Mouse (Mus musculus): ENCODE data around the gene Rapgef2. TPM values are rescaled to one million over a fixed set of nuclear protein-coding genes. Genes with fewer than 3 reads are reported as not detected.
A peak's percentile ranks its signal among the peaks of the same experiment; 100 is the strongest.

The Rapgef2 gene
- polyA plus RNA-seq, 1 experiment, result 6.0 TPM

- H3K27ac ChIP-seq (ENCODE audit: control insufficient read depth, insufficient read depth, low read depth, low read length, poor library complexity), result no peak overlapping the region
- WGBS, result 59% methylated on average over 1 of the region's 1 CpGs
- no peak overlapping the region for H3K4me3 ChIP-seq (replicated peaks; ENCODE audit: control insufficient read depth, low read depth, low read length)
- peaks cover 5% of the 10 kb centered on the region for H3K4me1 ChIP-seq (ENCODE audit: control insufficient read depth, insufficient read depth, low read length)
- TF ChIP-seq POLR2A (IDR thresholded peaks at IDR 0.05; ENCODE audit: borderline replicate concordance, control insufficient read depth, low read depth, low read length), result no peak
- TF ChIP-seq CTCF (IDR thresholded peaks at IDR 0.05; ENCODE audit: control insufficient read depth, insufficient read depth, low read length), result no peak
Observed at GRCm38 (mm10) chr3:79249955-79250354, 36.4 kb downstream of the Rapgef2 start.

GRCm38 (mm10) chr3:79248659-79249235 is 37.6 kb downstream of the Rapgef2 start:
- H3K4me1 ChIP-seq (ENCODE audit: control insufficient read depth, insufficient read depth, low read length), result peaks cover 2% of the 10 kb centered on the region

DNA sequence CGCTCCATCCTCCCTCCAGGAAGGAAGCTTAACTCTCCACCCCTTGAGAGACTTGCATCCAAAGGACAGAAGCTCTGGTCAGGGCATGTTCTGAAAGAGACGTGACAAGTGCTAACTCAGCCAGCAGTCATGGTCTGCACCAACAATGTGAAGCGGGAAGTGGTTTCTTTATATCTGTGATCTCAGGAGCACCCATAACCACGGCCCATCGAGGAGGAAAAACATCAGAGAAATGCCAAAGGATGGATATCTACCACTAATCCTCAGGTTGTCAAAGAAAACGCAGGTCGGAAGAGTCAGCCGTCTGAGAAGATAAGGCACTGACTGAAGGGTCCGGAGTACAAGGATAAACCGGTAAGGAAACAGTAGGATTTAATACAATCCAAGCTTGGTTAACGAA is 38.1 kb downstream of the Rapgef2 start:
- Histone ChIP-seq H3K27ac (ENCODE audit: control insufficient read depth, insufficient read depth, low read depth, low read length, poor library complexity) (no peak overlapping the region), H3K4me3 (replicated peaks; ENCODE audit: control insufficient read depth, low read depth, low read length) (no peak overlapping the region), H3K4me1 (ENCODE audit: control insufficient read depth, insufficient read depth, low read length) (no peaks in the 10 kb centered on the region; the same call in 1 of the 2 replicates)
- WGBS, result 24% methylated on average over 11 of the region's 11 CpGs
- TF ChIP-seq CTCF (IDR thresholded peaks at IDR 0.05; ENCODE audit: control insufficient read depth, insufficient read depth, low read length), result no peak
- TF ChIP-seq POLR2A (IDR thresholded peaks at IDR 0.05; ENCODE audit: borderline replicate concordance, control insufficient read depth, low read depth, low read length), result no peak

More at GRCm38 (mm10) chr3:79248659-79249235, 37.6 kb downstream of the Rapgef2 start:
- TF ChIP-seq CTCF (IDR thresholded peaks at IDR 0.05; ENCODE audit: control insufficient read depth, insufficient read depth, low read length), result no peak
- TF ChIP-seq POLR2A (IDR thresholded peaks at IDR 0.05; ENCODE audit: borderline replicate concordance, control insufficient read depth, low read depth, low read length), result no peak
- no peak overlapping the region for H3K4me3 ChIP-seq (replicated peaks; ENCODE audit: control insufficient read depth, low read depth, low read length)
- 54% methylated on average over 5 of the region's 5 CpGs for WGBS
- H3K27ac ChIP-seq (ENCODE audit: control insufficient read depth, insufficient read depth, low read depth, low read length, poor library complexity), result no peak overlapping the region

- Histone ChIP-seq H3K4me1 (ENCODE audit: control insufficient read depth, insufficient read depth, low read length) (no peaks in the 10 kb centered on the region; the same call in 1 of the 2 replicates), H3K4me3 (replicated peaks; ENCODE audit: control insufficient read depth, low read depth, low read length) (no peak overlapping the region), H3K27ac (ENCODE audit: control insufficient read depth, insufficient read depth, low read depth, low read length, poor library complexity) (no peak overlapping the region)
- WGBS, result 86% methylated on average over 9 of the region's 9 CpGs
- TF ChIP-seq POLR2A (IDR thresholded peaks at IDR 0.05; ENCODE audit: borderline replicate concordance, control insufficient read depth, low read depth, low read length), result no peak
- no peak for TF ChIP-seq CTCF (IDR thresholded peaks at IDR 0.05; ENCODE audit: control insufficient read depth, insufficient read depth, low read length)
Observed at GRCm38 (mm10) chr3:79244347-79244746, 42.0 kb downstream of the Rapgef2 start.

DNA sequence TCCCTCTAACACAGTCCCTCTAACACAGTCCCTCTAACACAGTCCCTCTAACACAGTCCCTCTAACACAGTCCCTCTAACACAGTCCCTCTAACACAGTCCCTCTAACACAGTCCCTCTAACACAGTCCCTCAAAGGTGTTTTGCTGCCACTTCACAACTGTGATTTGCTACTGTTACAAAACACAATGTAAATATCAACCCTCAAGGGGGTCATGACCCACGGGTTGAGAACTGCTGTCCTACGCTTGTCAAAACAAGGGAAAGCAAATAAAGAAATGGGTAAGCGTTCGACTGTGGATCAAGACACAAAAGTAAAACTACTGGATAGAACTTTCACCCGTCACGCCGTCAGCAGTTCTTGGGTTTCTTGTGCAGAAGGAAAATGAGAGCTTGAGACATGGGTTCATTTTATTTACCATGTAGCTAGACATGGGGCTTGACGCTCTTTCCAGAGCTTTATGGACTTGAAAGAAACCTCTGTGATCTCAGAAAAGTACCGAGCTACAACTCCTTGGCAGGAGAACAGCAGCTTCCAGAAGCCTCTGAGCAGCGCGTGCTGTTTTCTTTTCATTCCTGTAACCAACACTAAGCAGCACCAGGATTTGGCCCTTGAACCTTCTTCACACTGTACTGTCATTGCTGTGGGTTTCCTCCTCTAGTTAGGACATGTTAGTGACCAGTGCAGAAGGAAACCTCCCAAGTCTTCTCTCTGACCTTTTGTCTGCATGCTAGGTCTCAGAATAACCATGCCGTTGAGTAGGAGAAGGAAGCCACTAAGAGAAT is 43.2 kb downstream of the Rapgef2 start:
- no peak overlapping the region for H3K4me3 ChIP-seq (replicated peaks; ENCODE audit: control insufficient read depth, low read depth, low read length)
- no peak for TF ChIP-seq POLR2A (IDR thresholded peaks at IDR 0.05; ENCODE audit: borderline replicate concordance, control insufficient read depth, low read depth, low read length)
- TF ChIP-seq CTCF (IDR thresholded peaks at IDR 0.05; ENCODE audit: control insufficient read depth, insufficient read depth, low read length), result no peak
- no peaks in the 10 kb centered on the region; the same call in 1 of the 2 replicates for H3K4me1 ChIP-seq (ENCODE audit: control insufficient read depth, insufficient read depth, low read length)
- 80% methylated on average over 12 of the region's 12 CpGs for WGBS
- no peak overlapping the region for H3K27ac ChIP-seq (ENCODE audit: control insufficient read depth, insufficient read depth, low read depth, low read length, poor library complexity)

- 23% methylated on average over 8 of the region's 8 CpGs for WGBS
- TF ChIP-seq POLR2A (IDR thresholded peaks at IDR 0.05; ENCODE audit: borderline replicate concordance, control insufficient read depth, low read depth, low read length) (no peak), CTCF (IDR thresholded peaks at IDR 0.05; ENCODE audit: control insufficient read depth, insufficient read depth, low read length) (no peak)
- no peak overlapping the region for H3K27ac ChIP-seq (ENCODE audit: control insufficient read depth, insufficient read depth, low read depth, low read length, poor library complexity)
- no peak overlapping the region for H3K4me3 ChIP-seq (replicated peaks; ENCODE audit: control insufficient read depth, low read depth, low read length)
- peaks cover 2% of the 10 kb centered on the region; the same call in 1 of the 2 replicates for H3K4me1 ChIP-seq (ENCODE audit: control insufficient read depth, insufficient read depth, low read length)
Observed at GRCm38 (mm10) chr3:79242298-79242697, 44.0 kb downstream of the Rapgef2 start.

GRCm38 (mm10) chr3:79239066-79239462 is 47.3 kb downstream of the Rapgef2 start:
- TF ChIP-seq CTCF (IDR thresholded peaks at IDR 0.05; ENCODE audit: control insufficient read depth, insufficient read depth, low read length) (no peak), POLR2A (IDR thresholded peaks at IDR 0.05; ENCODE audit: borderline replicate concordance, control insufficient read depth, low read depth, low read length) (no peak)
- peak overlapping the region; percentile 74 for H3K27ac ChIP-seq (ENCODE audit: control insufficient read depth, insufficient read depth, low read depth, low read length, poor library complexity)
- H3K4me3 ChIP-seq (replicated peaks; ENCODE audit: control insufficient read depth, low read depth, low read length), result peak overlapping the region; percentile 49
- H3K4me1 ChIP-seq (ENCODE audit: control insufficient read depth, insufficient read depth, low read length), result peaks cover 3% of the 10 kb centered on the region; the same call in 1 of the 2 replicates
- 5% methylated on average over 6 of the region's 6 CpGs for WGBS

DNA sequence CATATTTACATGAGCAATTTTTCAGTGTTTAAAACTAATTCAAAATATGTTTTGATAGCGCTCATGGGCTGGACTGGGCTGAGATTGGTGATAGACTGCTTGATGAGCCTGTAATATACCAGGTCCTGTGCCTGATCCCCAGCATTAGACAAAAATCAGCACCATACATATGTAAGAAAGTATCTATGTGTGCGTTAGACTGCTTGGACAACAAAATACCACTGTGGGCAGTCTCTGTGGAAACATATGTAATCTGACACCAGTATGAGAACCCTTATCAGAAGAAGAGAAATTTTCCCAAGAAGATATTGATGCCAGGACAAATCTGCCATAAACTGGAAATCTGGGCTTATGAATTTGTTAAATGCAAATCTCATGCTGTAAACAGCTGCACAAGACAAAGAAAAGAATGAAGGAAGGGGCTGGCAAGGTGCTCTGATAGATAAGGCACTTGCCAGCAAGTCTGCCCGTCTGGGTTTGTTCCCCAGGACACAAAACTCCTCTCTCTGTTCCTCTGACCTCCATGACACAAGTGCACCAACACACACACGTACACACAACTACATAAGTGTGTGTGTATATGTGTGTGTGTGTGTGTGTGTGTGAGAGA is 47.8 kb downstream of the Rapgef2 start:
- Histone ChIP-seq H3K27ac (ENCODE audit: control insufficient read depth, insufficient read depth, low read depth, low read length, poor library complexity) (peak overlapping the region; percentile 74), H3K4me3 (replicated peaks; ENCODE audit: control insufficient read depth, low read depth, low read length) (peak overlapping the region; percentile 49), H3K4me1 (ENCODE audit: control insufficient read depth, insufficient read depth, low read length) (peaks cover 3% of the 10 kb centered on the region; the same call in 1 of the 2 replicates)
- TF ChIP-seq POLR2A (IDR thresholded peaks at IDR 0.05; ENCODE audit: borderline replicate concordance, control insufficient read depth, low read depth, low read length), result no peak
- TF ChIP-seq CTCF (IDR thresholded peaks at IDR 0.05; ENCODE audit: control insufficient read depth, insufficient read depth, low read length), result no peak
- WGBS, result 42% methylated on average over 4 of the region's 4 CpGs
